Mouse (Mus musculus): Measurements from ENCODE around the gene Tbp.
A peak's percentile ranks its signal among the peaks of the same experiment; 100 is the strongest.
"Not testable (repeated sequence)": the region's sequence is repeated elsewhere in the genome, so short reads cannot be mapped to it uniquely, and the experiment has no call there.

Tbp gene

GRCm38 (mm10) chr17:15536457-15536904 lies 36.8 kb downstream of the Tbp start:
- no peak for DNase-seq (ENCODE audit: low spot score in 2 of 2)

- DNase-seq (ENCODE audit: low spot score in 2 of 2): no peak
Measured at GRCm38 (mm10) chr17:15540309-15540708, 40.6 kb downstream of the Tbp start.

DNA sequence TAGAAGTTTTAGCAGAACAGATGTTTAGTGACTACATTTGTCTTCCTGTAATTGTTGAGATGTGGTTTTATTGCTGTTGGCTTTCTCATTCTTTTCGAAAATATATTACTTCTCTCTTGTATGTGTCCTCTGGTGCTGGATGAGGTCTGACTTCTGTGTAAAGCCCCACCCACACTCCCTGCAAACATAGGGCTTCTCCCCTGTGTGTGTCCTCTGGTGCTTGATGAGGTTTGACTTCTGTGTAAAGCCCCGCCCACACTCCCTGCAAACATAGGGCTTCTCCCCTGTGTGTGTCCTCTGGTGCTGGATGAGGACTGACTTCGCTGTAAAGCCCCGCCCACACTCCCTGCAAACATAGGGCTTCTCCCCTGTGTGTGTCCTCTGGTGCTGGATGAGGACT lies 44.2 kb downstream of the Tbp start:
- not testable (repeated sequence) for DNase-seq (ENCODE audit: low spot score in 2 of 2)

DNA sequence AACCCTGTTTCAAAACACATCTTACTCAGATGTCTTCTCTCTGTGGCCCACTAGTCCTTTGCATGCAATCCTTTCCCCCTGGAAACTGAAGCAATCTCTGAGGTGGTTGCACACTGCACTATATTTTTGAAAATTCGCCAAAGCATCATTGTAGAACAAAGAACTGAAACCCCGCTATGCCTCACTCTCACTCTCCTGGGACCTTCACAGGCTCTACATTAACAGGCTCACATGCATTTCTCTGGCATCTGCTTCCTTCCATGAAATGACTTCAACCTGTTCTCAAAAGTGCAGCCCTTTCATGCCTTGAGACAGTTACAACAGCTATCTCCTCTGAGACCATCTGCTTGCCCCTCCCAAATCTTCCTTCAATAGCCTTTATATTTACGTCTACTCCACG lies 46.8 kb downstream of the Tbp start:
- DNase-seq (ENCODE audit: low spot score in 2 of 2): no peak

- DNase-seq (ENCODE audit: low spot score in 2 of 2): no peak
Measured at GRCm38 (mm10) chr17:15549713-15550112, 50.0 kb downstream of the Tbp start.

DNA sequence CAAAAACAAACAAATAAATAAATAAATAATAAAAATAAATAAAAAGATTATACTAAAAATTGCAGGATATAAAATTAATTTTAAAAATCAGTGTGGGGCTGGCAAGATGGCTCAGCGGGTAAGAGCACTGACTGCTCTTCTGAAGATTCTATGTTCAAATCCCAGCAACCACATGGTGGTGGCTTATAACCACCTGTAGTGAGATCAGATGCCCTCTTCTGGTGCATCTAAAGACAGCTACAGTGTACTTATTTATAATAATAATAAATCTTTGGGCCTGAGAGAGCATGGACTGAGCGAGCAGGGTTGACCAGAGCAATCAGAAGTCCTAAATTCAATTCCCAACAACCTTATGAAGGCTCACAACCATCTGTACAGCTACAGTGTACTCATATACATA lies 60.3 kb downstream of the Tbp start:
- DNase-seq (ENCODE audit: low spot score in 2 of 2): no peak

DNA sequence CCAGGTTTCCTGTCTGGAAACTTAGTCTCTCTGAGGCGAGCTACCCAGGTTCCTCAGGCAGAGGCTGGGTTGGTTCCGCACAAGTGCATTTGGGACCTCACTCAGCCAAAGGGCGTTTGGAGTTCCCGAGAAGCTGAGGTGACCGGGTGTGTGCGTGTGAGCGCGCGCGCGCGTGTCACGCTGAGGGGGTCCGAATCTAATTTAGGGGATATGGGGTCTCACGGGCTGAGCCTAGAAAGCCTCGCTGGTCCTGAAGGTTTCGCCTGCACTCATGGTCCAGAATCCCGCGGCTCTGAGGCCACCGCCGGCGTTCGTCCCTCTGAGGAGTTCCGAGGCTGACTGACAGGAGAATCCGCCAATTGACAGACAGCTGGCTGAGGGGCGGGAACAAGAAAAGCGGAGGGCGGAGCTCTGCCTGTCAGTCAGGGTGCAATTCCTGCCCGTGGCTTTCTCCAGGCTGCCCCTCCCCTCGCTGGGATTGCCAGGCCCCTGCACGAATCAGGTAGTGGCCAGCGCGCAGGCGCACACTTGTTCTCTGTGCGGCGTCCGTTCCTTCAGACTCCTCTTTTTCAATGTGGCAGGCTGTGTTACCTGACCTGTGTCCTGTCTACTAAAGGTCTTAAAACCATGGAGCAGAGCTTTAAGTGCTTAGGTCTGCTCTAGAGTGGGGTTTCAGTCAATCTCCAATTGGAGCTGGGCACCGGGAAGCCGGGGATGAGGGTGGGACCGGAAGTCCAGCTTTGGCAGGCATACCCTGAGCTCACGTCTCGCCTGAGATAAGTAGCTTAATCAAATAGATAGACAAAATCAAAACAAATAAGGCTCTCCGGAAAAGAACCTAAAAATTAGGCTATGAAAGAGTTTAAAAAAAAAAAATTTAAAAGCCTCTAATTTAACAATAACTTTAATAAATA lies 64.6 kb downstream of the Tbp start, which contains the start of gene Prdm9:
Gene Prdm9 (minus strand): TSS at position 341 of the 914 bp plus-strand sequence.
- peak; percentile 98 to 99 for DNase-seq (ENCODE audit: low spot score in 2 of 2)

- DNase-seq (ENCODE audit: low spot score in 2 of 2): no peak
Measured at GRCm38 (mm10) chr17:15564928-15565300, 65.2 kb downstream of the Tbp start.

GRCm38 (mm10) chr17:15566908-15567307 lies 67.2 kb downstream of the Tbp start:
- DNase-seq (ENCODE audit: low spot score in 2 of 2): no peak

- no peak for DNase-seq (ENCODE audit: low spot score in 2 of 2)
Measured at GRCm38 (mm10) chr17:15575056-15575455, 75.4 kb downstream of the Tbp start.

- peak in 1 of 2 experiments; percentile 8 for DNase-seq (ENCODE audit: low spot score in 2 of 2)
Measured at GRCm38 (mm10) chr17:15577291-15577694, 77.6 kb downstream of the Tbp start.
